Mouse (Mus musculus): ENCODE results near the gene Trim28.

DNA sequence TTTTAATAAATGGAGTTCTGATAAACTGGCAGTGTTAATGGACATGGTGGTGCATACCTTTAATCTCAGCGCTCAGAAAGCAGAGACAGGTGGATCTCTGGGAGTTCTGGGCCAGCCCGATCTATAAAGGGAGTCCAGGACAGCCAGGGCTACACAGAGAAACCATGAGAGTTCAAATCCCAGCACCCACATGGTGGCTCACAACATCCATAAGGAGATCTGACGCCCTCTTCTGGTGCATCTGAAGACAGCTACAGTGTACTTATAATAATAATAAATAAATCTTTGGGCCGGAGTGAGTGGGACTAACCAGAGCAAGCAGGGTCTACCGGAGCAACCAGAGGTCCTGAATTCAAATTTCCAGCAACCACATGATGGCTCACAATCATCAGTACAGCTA, 4.5 kb downstream of the Trim28 start:
- TF ChIP-seq HCFC1 (IDR thresholded peaks at IDR 0.05; ENCODE audit: low read depth, low read length): no peak
- TF ChIP-seq KAT2A (IDR thresholded peaks at IDR 0.05; ENCODE audit: insufficient replicate concordance, low read length): no peak
- TF ChIP-seq E2F4 (IDR thresholded peaks at IDR 0.05; ENCODE audit: insufficient replicate concordance, low read depth, low read length): no peak
- no peak for TF ChIP-seq UBTF (IDR thresholded peaks at IDR 0.05; ENCODE audit: low read depth, low read length)
- peak in 1 of 2 experiments; percentile 9; a peak in 1 of 4 replicates for TF ChIP-seq CTCF (conservative IDR thresholded peaks at IDR 0.05 in 1 of 2, IDR thresholded peaks at IDR 0.05 in 1 of 2; ENCODE audit: low read depth in 2 of 2, low read length in 2 of 2)
- TF ChIP-seq EP300 (IDR thresholded peaks at IDR 0.05; ENCODE audit: low read length): no peak
- TF ChIP-seq POLR2A (IDR thresholded peaks at IDR 0.05; ENCODE audit: low read depth, low read length): no peak
- TF ChIP-seq JUND (conservative IDR thresholded peaks at IDR 0.05; ENCODE audit: low read depth, low read length): no peak
- no peak for TF ChIP-seq GABPA (IDR thresholded peaks at IDR 0.05; ENCODE audit: insufficient replicate concordance, low read depth, low read length)
- no peak for TF ChIP-seq USF1 (IDR thresholded peaks at IDR 0.05; ENCODE audit: low read depth, low read length)
- no peak for TF ChIP-seq ELF1 (IDR thresholded peaks at IDR 0.05; ENCODE audit: low read depth, low read length)
- no peak for TF ChIP-seq ZC3H11A (IDR thresholded peaks at IDR 0.05; ENCODE audit: low read depth, low read length)
- no peak for TF ChIP-seq NELFE (IDR thresholded peaks at IDR 0.05; ENCODE audit: low read depth, low read length)

Measured in CH12.LX (cell line).